Mouse (Mus musculus): ENCODE data around the gene Sgta. TPM values are rescaled to one million over a fixed set of nuclear protein-coding genes. Genes with fewer than 3 reads are reported as not detected.
"Not testable (repeated sequence)": the region's sequence is repeated elsewhere in the genome, so short reads cannot be mapped to it uniquely, and the experiment has no call there.

The Sgta gene
- polyA plus RNA-seq, 1 experiment, result 222 TPM

DNA sequence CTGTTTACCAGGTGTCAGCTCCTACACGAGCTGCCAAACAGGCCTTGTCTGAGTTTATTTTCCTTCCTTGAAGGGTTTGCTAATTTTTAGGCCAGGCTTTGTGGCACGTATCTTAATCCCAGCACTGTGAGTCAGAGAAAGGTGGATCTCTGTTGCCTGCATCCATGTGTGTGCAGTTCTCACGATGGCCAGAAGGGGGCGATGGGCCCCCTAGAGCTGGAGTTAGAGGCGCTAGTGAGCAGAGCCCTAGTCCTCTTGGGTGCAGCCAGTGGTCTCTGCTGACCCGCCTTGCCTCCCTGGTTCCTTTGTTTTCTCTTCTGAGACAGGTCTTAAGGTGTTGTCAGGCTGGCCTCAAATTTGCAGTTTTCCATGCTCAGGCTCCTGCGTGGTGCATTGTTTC, 13.5 kb upstream of the Sgta start:
- Histone ChIP-seq H3K27me3 (ENCODE audit: control insufficient read depth, insufficient read depth, low read length) (no peaks in the 10 kb centered on the region), H3K4me3 (ENCODE audit: low read depth, low read length) (no peak overlapping the region), H3K36me3 (ENCODE audit: control insufficient read depth, insufficient read depth, low read length) (peaks cover 3% of the 10 kb centered on the region; the same call in 1 of the 2 replicates), H3K4me1 (ENCODE audit: control insufficient read depth, insufficient read depth, insufficient read length, low read length) (peaks cover 7% of the 10 kb centered on the region), H3K27ac (ENCODE audit: insufficient read depth, low read depth, low read length) (no peak overlapping the region)
- TF ChIP-seq CTCF (IDR thresholded peaks at IDR 0.05; ENCODE audit: extremely low read depth, insufficient read length, insufficient replicate concordance, low read depth, low read length) (peak; percentile 49; the same call in 1 of the 2 replicates), POLR2A (IDR thresholded peaks at IDR 0.05; ENCODE audit: low read depth, low read length) (no peak)
- 71% methylated on average over 7 of the region's 7 CpGs for WGBS

DNA sequence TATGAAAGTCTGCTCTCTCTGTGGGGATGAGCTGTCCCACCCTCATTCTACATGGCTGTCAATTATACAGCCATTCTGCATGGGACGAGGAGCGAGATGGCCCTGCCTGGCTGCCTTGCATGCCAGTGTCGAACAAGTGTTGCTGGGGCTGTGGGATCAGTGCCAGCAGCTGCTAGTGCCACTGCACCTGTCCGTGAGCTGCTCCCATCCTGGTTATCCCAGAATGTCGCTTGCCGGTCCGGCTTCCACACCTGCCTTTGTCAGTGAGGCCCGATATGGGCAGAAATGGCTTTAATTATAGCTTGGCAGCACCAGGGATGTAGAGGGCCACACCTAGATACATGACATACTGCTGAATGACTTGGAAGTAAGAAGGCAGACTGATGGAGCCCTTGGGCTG, 12.3 kb upstream of the Sgta start:
- Histone ChIP-seq H3K4me3 (ENCODE audit: low read depth, low read length) (no peak overlapping the region), H3K36me3 (ENCODE audit: control insufficient read depth, insufficient read depth, low read length) (0 out of 2 replicates have a peak, but pooled peaks cover 3% of the 10 kb centered on the region), H3K4me1 (ENCODE audit: control insufficient read depth, insufficient read depth, insufficient read length, low read length) (peaks cover 14% of the 10 kb centered on the region), H3K27ac (ENCODE audit: insufficient read depth, low read depth, low read length) (no peak overlapping the region), H3K27me3 (ENCODE audit: control insufficient read depth, insufficient read depth, low read length) (no peaks in the 10 kb centered on the region)
- WGBS, result 44% methylated on average over 8 of the region's 8 CpGs
- TF ChIP-seq POLR2A (IDR thresholded peaks at IDR 0.05; ENCODE audit: low read depth, low read length), result no peak
- TF ChIP-seq CTCF (IDR thresholded peaks at IDR 0.05; ENCODE audit: extremely low read depth, insufficient read length, insufficient replicate concordance, low read depth, low read length), result no peak

DNA sequence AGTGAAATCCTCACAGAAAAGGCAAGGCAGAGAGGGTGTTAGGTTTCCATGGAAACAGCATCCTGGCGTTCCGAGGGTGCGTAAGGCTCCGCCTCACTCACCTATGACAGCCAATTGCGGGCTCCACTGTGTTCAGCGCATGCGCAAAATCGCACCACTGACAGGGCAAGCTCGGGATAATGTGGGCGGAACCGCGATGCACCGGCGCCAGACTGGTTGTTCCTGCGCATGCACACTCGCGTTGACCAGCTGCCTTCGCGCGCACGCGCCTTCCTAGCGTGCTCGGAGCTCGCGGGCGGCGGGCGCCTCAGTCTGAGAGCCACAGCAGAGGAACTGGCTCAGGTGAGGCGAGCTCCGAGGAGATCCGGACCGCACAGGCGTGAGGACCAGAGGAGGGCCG, 9.9 kb upstream of the Sgta start, which contains the start of gene Thop1:
Thop1 (plus strand) TSS at position 200 of the 400 bp plus-strand sequence.
- 1% methylated on average over 35 of the region's 35 CpGs for WGBS
- Histone ChIP-seq H3K36me3 (ENCODE audit: control insufficient read depth, insufficient read depth, low read length) (0 out of 2 replicates have a peak, but pooled peaks cover 2% of the 10 kb centered on the region), H3K4me3 (ENCODE audit: low read depth, low read length) (peak within 1 kb of the TSS; percentile 67), H3K4me1 (ENCODE audit: control insufficient read depth, insufficient read depth, insufficient read length, low read length) (peaks cover 17% of the 10 kb centered on the region), H3K27me3 (ENCODE audit: control insufficient read depth, insufficient read depth, low read length) (no peaks in the 10 kb centered on the region), H3K27ac (ENCODE audit: insufficient read depth, low read depth, low read length) (no peak within 1 kb of the TSS)
- TF ChIP-seq CTCF (IDR thresholded peaks at IDR 0.05; ENCODE audit: extremely low read depth, insufficient read length, insufficient replicate concordance, low read depth, low read length) (no peak), POLR2A (IDR thresholded peaks at IDR 0.05; ENCODE audit: low read depth, low read length) (peak; percentile 34; the same call in 1 of the 2 replicates)

DNA sequence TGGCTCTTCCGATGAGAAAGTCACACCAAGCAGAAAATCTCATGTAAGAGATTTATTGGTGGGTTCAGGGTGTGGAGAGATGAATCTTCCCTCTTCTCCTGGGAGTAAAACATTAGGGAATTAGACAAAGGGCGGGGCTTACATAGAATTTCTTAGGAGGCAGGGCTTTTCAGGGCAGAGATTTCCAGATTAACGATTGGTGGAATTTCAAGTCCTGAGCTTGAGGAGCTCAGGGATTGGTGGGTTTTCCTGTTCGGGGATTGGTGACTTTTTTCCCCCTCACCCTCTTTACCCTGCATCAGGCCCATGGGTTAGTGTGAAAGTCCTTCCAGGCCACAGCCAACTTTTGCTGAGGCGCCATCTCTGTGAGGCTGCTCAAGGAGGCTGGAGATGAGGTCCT, 8.7 kb upstream of the Sgta start:
- Histone ChIP-seq H3K4me1 (ENCODE audit: control insufficient read depth, insufficient read depth, insufficient read length, low read length) (peaks cover 17% of the 10 kb centered on the region), H3K4me3 (ENCODE audit: low read depth, low read length) (no peak overlapping the region), H3K27me3 (ENCODE audit: control insufficient read depth, insufficient read depth, low read length) (no peaks in the 10 kb centered on the region), H3K27ac (ENCODE audit: insufficient read depth, low read depth, low read length) (no peak overlapping the region), H3K36me3 (ENCODE audit: control insufficient read depth, insufficient read depth, low read length) (no peaks in the 10 kb centered on the region)
- 73% methylated on average over 5 of the region's 5 CpGs for WGBS
- TF ChIP-seq CTCF (IDR thresholded peaks at IDR 0.05; ENCODE audit: extremely low read depth, insufficient read length, insufficient replicate concordance, low read depth, low read length) (no peak), POLR2A (IDR thresholded peaks at IDR 0.05; ENCODE audit: low read depth, low read length) (no peak)

DNA sequence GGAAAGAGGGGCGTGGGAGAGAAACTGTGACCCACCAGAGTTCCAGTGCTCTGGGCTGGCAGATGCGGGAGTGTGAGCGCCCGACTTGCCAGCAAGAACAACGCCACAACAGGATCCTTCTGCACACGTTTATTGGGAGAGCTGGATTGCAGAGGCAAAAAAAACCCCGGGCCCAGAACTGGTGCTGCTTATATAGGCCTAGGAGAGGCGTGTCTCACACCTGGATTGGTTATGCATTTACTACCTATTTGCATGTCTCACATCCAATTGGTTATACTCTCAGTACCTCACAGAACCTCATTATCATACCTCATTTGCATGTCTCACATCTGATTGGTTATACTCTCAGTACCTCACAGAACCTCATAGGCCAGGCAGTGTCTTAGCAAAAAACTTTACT, 4.5 kb upstream of the Sgta start:
- H3K27me3 ChIP-seq (ENCODE audit: control insufficient read depth, insufficient read depth, low read length); H3K27ac ChIP-seq (ENCODE audit: insufficient read depth, low read depth, low read length); H3K36me3 ChIP-seq (ENCODE audit: control insufficient read depth, insufficient read depth, low read length); H3K4me3 ChIP-seq (ENCODE audit: low read depth, low read length): not testable (repeated sequence)
- 86% methylated on average over 8 of the region's 8 CpGs for WGBS
- peaks cover 16% of the 10 kb centered on the region for H3K4me1 ChIP-seq (ENCODE audit: control insufficient read depth, insufficient read depth, insufficient read length, low read length)

DNA sequence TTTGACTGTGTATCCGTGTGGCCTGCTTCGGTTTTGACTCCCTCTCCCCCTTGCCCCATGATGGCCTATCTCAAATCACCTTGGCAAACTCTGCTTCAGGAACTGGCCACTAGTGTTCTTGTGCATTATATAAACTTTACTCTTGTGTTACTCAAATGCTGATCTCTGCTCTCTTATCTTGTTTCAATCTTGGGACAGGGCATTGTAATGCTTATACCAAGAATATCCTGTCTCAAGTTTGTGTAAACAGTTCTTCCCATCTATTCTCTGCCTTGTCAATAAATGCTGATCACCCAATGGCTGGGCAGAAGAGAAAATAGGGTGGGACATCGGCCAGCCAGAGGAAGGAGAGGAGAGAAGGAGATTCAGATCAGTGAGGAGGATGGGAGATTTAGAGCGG, 2.7 kb upstream of the Sgta start:
- Histone ChIP-seq H3K4me3 (ENCODE audit: low read depth, low read length) (no peak overlapping the region), H3K4me1 (ENCODE audit: control insufficient read depth, insufficient read depth, insufficient read length, low read length) (peaks cover 10% of the 10 kb centered on the region), H3K27ac (ENCODE audit: insufficient read depth, low read depth, low read length) (no peak overlapping the region), H3K36me3 (ENCODE audit: control insufficient read depth, insufficient read depth, low read length) (no peaks in the 10 kb centered on the region), H3K27me3 (ENCODE audit: control insufficient read depth, insufficient read depth, low read length) (no peaks in the 10 kb centered on the region)
- 53% methylated on average over 4 of the region's 4 CpGs for WGBS
- TF ChIP-seq CTCF (IDR thresholded peaks at IDR 0.05; ENCODE audit: extremely low read depth, insufficient read length, insufficient replicate concordance, low read depth, low read length), result no peak
- TF ChIP-seq POLR2A (IDR thresholded peaks at IDR 0.05; ENCODE audit: low read depth, low read length), result no peak

DNA sequence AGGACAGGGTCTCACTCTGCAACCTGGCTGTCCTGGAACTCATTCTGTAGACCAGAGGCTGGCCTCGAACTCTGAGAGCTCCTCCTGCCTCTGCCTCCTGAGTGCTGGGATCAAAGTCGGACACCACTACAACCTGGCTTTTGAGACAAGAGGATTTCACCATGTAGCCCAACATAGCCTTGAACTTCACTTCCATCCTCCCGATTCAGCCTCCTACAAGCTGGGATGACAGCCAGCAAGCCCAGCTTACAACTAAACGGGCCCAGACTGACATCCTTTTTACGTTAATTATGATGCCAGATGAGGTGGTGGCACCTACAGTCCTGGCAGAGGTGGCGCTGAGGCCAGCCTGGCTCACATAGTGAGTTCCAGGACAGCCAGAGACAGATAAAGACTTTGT, 1.1 kb downstream of the Sgta start:
- no peaks in the 10 kb centered on the region for H3K36me3 ChIP-seq (ENCODE audit: control insufficient read depth, insufficient read depth, low read length)
- peaks cover 6% of the 10 kb centered on the region for H3K4me1 ChIP-seq (ENCODE audit: control insufficient read depth, insufficient read depth, insufficient read length, low read length)
- no peak overlapping the region for H3K27ac ChIP-seq (ENCODE audit: insufficient read depth, low read depth, low read length)
- H3K27me3 ChIP-seq (ENCODE audit: control insufficient read depth, insufficient read depth, low read length), result no peaks in the 10 kb centered on the region
- peak overlapping the region; percentile 79 for H3K4me3 ChIP-seq (ENCODE audit: low read depth, low read length)
- WGBS, result 48% methylated on average over 6 of the region's 6 CpGs
- TF ChIP-seq CTCF (IDR thresholded peaks at IDR 0.05; ENCODE audit: extremely low read depth, insufficient read length, insufficient replicate concordance, low read depth, low read length) (no peak), POLR2A (IDR thresholded peaks at IDR 0.05; ENCODE audit: low read depth, low read length) (no peak)

Measured in small intestine, adult 2 months (tissue).